Mouse (Mus musculus): ENCODE results near the gene Creb3l1. TPM values are rescaled to one million over a fixed set of nuclear protein-coding genes. Genes with fewer than 3 reads are reported as not detected.

Creb3l1 gene
- polyA plus RNA-seq, 1 experiment: 22.5 TPM

DNA sequence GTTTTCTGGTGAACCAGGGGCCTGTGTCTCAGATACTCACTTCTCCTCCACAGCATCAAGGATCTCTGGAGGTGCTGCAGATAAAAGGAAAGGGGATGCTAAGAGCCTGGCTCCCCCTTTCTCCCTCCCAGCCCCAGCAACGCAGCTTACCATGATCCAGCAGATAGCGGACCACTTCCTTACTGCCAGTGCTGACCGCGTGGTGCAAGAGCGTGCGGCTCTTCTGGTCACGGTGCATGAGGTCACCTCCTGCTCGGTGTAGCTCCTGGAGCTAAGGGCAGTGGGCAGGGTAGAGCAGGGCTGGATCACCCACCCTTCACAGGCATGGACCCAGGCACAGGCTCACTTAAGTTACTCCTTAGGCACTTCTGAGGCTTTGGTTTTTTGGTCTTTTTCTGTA, 90.3 kb downstream of the Creb3l1 start:
- Histone ChIP-seq H3K4me3 (ENCODE audit: low read depth, low read length) (no peak overlapping the region), H3K27ac (ENCODE audit: insufficient read depth, low read depth, low read length) (no peak overlapping the region), H3K36me3 (ENCODE audit: control insufficient read depth, insufficient read depth, low read length) (peaks cover 65% of the 10 kb centered on the region), H3K4me1 (ENCODE audit: control insufficient read depth, insufficient read depth, insufficient read length, low read length) (peaks cover 34% of the 10 kb centered on the region), H3K27me3 (ENCODE audit: control insufficient read depth, insufficient read depth, low read length) (no peaks in the 10 kb centered on the region)
- TF ChIP-seq POLR2A (IDR thresholded peaks at IDR 0.05; ENCODE audit: low read depth, low read length) (no peak), CTCF (IDR thresholded peaks at IDR 0.05; ENCODE audit: extremely low read depth, insufficient read length, insufficient replicate concordance, low read depth, low read length) (no peak)
- 59% methylated on average over 8 of the region's 8 CpGs for WGBS

DNA sequence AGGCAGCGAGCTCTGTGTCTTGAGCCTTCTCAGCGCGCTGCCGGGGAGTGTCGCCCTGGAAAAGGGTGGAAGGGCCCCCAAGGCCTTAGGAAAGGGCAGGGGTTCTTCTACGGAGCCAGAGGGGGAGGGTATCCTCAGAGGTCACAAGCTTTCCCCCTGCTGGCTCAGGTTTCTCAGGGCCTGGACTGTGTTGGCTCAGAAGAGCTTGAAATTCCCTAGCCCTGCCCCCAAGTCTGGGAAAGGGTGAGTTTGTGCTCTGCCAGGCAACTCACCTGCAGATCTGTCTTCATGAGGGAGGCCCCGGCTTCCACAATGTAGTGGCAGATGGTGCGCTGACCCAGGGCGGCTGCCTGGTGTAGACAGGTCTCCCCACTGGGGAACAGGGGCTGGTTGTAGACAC, 90.8 kb downstream of the Creb3l1 start:
- Histone ChIP-seq H3K36me3 (ENCODE audit: control insufficient read depth, insufficient read depth, low read length) (peaks cover 60% of the 10 kb centered on the region), H3K27me3 (ENCODE audit: control insufficient read depth, insufficient read depth, low read length) (no peaks in the 10 kb centered on the region), H3K27ac (ENCODE audit: insufficient read depth, low read depth, low read length) (no peak overlapping the region), H3K4me1 (ENCODE audit: control insufficient read depth, insufficient read depth, insufficient read length, low read length) (peaks cover 30% of the 10 kb centered on the region), H3K4me3 (ENCODE audit: low read depth, low read length) (no peak overlapping the region)
- WGBS: 76% methylated on average over 9 of the region's 9 CpGs
- TF ChIP-seq POLR2A (IDR thresholded peaks at IDR 0.05; ENCODE audit: low read depth, low read length) (no peak), CTCF (IDR thresholded peaks at IDR 0.05; ENCODE audit: extremely low read depth, insufficient read length, insufficient replicate concordance, low read depth, low read length) (no peak)

GRCm38 (mm10) chr2:91932737-91933350, 91.5 kb downstream of the Creb3l1 start:
- TF ChIP-seq POLR2A (IDR thresholded peaks at IDR 0.05; ENCODE audit: low read depth, low read length) (no peak), CTCF (IDR thresholded peaks at IDR 0.05; ENCODE audit: extremely low read depth, insufficient read length, insufficient replicate concordance, low read depth, low read length) (no peak)
- H3K27me3 ChIP-seq (ENCODE audit: control insufficient read depth, insufficient read depth, low read length): no peaks in the 10 kb centered on the region
- no peak overlapping the region for H3K4me3 ChIP-seq (ENCODE audit: low read depth, low read length)
- WGBS: 17% methylated on average over 6 of the region's 6 CpGs
- H3K36me3 ChIP-seq (ENCODE audit: control insufficient read depth, insufficient read depth, low read length): peaks cover 53% of the 10 kb centered on the region
- no peak overlapping the region for H3K27ac ChIP-seq (ENCODE audit: insufficient read depth, low read depth, low read length)
- H3K4me1 ChIP-seq (ENCODE audit: control insufficient read depth, insufficient read depth, insufficient read length, low read length): peaks cover 34% of the 10 kb centered on the region

Other genes starting within 250 kb of the Creb3l1 start
- 2.2 and 2.9 TPM in 2 replicates for gene Chrm4, start 97.3 kb downstream of the Creb3l1 start, polyA plus RNA-seq (2012; rRNA removed)
- gene Mdk, start 92.2 kb downstream of the Creb3l1 start, polyA plus RNA-seq (2012; rRNA removed): 2.4 and 5.9 TPM in 2 replicates
- gene Gm9821, start 78.8 kb downstream of the Creb3l1 start, polyA plus RNA-seq (2012; rRNA removed): not detected in 2 replicates
- 165 and 295 TPM in 2 replicates for gene Dgkz, start 48.6 kb downstream of the Creb3l1 start, polyA plus RNA-seq (2012; rRNA removed)
- 15.6 and 28.4 TPM in 2 replicates for gene Phf21a, start 68.6 kb upstream of the Creb3l1 start, polyA plus RNA-seq (2012; rRNA removed)

Measured in small intestine, adult 2 months (tissue).